In the genomic region with DNA sequence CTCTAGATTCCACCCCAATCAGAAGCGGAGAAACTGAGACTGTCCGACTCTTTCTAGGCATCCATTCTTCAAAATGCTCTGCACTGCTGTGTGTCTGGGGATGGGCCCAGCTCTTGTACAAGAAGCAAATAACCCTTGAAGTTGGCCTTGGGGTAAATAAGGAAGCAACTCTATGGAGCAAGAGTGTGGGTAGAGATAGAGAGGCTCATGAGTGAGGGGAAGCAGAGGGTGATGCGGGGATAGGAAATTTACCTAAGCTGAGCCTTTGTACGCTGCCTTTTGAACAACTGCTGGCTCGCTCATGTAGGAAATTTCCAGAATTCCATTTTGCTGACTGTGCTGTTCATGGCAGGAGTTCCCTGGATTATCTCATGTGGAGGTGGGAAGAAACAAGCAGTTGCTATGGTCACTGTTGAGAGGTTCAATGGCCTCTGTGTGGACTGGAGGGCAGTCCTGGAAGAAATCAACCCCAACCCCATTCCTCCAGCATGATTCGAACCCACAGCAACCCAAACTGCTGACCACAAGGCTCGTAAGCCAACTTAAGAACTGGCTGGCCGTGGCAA, we compare ENCODE assay signal across 10 mouse cellular contexts.
DNase-seq lines count a peak whose midpoint lies in the region; ATAC-seq and TF ChIP-seq lines count a peak whose summit lies in the region.
"Had no signal": no experiment of that assay in that cellular context is flagged by ENCODE, and none has a peak within 500 bp of the region (broad histone marks: within the 10 kb centered on the region; RNA-seq: fewer than 3 reads in every experiment).

No protein-coding gene starts in this region.

- no peak for TF ChIP-seq POLR2A in thymus, adult 2 months (IDR thresholded peaks at IDR 0.05; ENCODE audit: control insufficient read depth, extremely low read depth, insufficient read depth, low read length, poor library complexity)

- no peak overlapping the region for H3K9ac ChIP-seq in heart, postnatal 0 days (replicated peaks; ENCODE audit: low read depth, low read length)
- H3K9ac ChIP-seq in lung, embryonic 16.5 days (ENCODE audit: low read length), result no peak overlapping the region
- H3K9ac ChIP-seq in intestine, postnatal 0 days (ENCODE audit: low read depth, low read length), result no peak overlapping the region
- H3K9ac ChIP-seq: hindbrain, embryonic 15.5 days; lung, embryonic 15.5 days had no signal

- no peak for TF ChIP-seq EP300 in heart, postnatal 0 days (IDR thresholded peaks at IDR 0.05; ENCODE audit: low read depth)

- H3K36me3 ChIP-seq in heart, postnatal 0 days (replicated peaks; ENCODE audit: control insufficient read depth, insufficient read depth, low read length), result no peaks in the 10 kb centered on the region
- H3K36me3 ChIP-seq in lung, embryonic 16.5 days (ENCODE audit: control insufficient read depth, insufficient read depth, low read length), result no peaks in the 10 kb centered on the region
- H3K36me3 ChIP-seq in intestine, postnatal 0 days (ENCODE audit: control insufficient read depth, insufficient read depth), result no peaks in the 10 kb centered on the region
- no peaks in the 10 kb centered on the region for H3K36me3 ChIP-seq in thymus, adult 2 months (ENCODE audit: control insufficient read depth, insufficient read depth, low read length)
- H3K36me3 ChIP-seq: hindbrain, embryonic 15.5 days; lung, embryonic 15.5 days had no signal

- no peaks in the 10 kb centered on the region for H3K4me1 ChIP-seq in heart, postnatal 0 days (ENCODE audit: control insufficient read depth, insufficient read depth)
- peaks cover 8% of the 10 kb centered on the region; the same call in 1 of the 2 replicates for H3K4me1 ChIP-seq in lung, embryonic 16.5 days (replicated peaks; ENCODE audit: control insufficient read depth, insufficient read depth, low read length)
- no peaks in the 10 kb centered on the region for H3K4me1 ChIP-seq in intestine, postnatal 0 days (replicated peaks; ENCODE audit: control insufficient read depth, insufficient read depth, low read length)
- no peaks in the 10 kb centered on the region for H3K4me1 ChIP-seq in thymus, adult 2 months (replicated peaks; ENCODE audit: control insufficient read depth, insufficient read depth, low read length)

- DNase-seq in heart, postnatal 0 days (ENCODE audit: low spot score), result no peak
- DNase-seq in heart, adult 11 months, result no peak
- no peak for DNase-seq in lung, postnatal 14 days
- DNase-seq in NIH3T3 (ENCODE audit: low read depth), result peak; percentile 17
- no peak for DNase-seq in thymus, postnatal 36 days
- no peak for DNase-seq in thymus, adult 2 months

- H3K9me3 ChIP-seq in heart, postnatal 0 days (replicated peaks; ENCODE audit: control insufficient read depth, low read length), result no peaks in the 10 kb centered on the region
- H3K9me3 ChIP-seq in lung, embryonic 16.5 days (ENCODE audit: control insufficient read depth, low read length), result no peaks in the 10 kb centered on the region
- H3K9me3 ChIP-seq in intestine, postnatal 0 days (ENCODE audit: control insufficient read depth), result no peaks in the 10 kb centered on the region
- H3K9me3 ChIP-seq: hindbrain, embryonic 15.5 days; lung, embryonic 15.5 days had no signal

- 61% methylated on average over 8 of the region's 8 CpGs for WGBS in heart, postnatal 0 days
- 72% methylated on average over 8 of the region's 8 CpGs for WGBS in lung, embryonic 16.5 days
- 77% methylated on average over 8 of the region's 8 CpGs for WGBS in intestine, postnatal 0 days
- WGBS in thymus, adult 2 months, result 87% methylated on average over 8 of the region's 8 CpGs

- no peak overlapping the region for H3K27ac ChIP-seq in heart, postnatal 0 days (ENCODE audit: low read depth)
- H3K27ac ChIP-seq in lung, embryonic 16.5 days (ENCODE audit: low read length), result no peak overlapping the region
- H3K27ac ChIP-seq in intestine, postnatal 0 days (ENCODE audit: low read depth, low read length), result peak overlapping the region; percentile 35; the same call in 1 of the 2 replicates
- H3K27ac ChIP-seq in thymus, adult 2 months (ENCODE audit: control insufficient read depth, insufficient read depth, low read length), result no peak overlapping the region
- H3K27ac ChIP-seq: hindbrain, embryonic 15.5 days; lung, embryonic 15.5 days had no signal

- TF ChIP-seq CTCF in heart, postnatal 0 days (IDR thresholded peaks at IDR 0.05; ENCODE audit: low read depth), result no peak
- no peak for TF ChIP-seq CTCF in intestine, postnatal 0 days (IDR thresholded peaks at IDR 0.05; ENCODE audit: low read depth)
- TF ChIP-seq CTCF in thymus, adult 2 months (IDR thresholded peaks at IDR 0.05; ENCODE audit: borderline replicate concordance, control insufficient read depth, extremely low read depth, insufficient read depth, low read length, poor library complexity), result no peak

- H3K27me3 ChIP-seq in heart, postnatal 0 days (ENCODE audit: control insufficient read depth, insufficient read depth, low read length), result no peaks in the 10 kb centered on the region
- H3K27me3 ChIP-seq in lung, embryonic 16.5 days (ENCODE audit: control insufficient read depth, insufficient read depth, low read depth, low read length), result no peaks in the 10 kb centered on the region
- no peaks in the 10 kb centered on the region for H3K27me3 ChIP-seq in intestine, postnatal 0 days (replicated peaks; ENCODE audit: control insufficient read depth, insufficient read depth, low read length)
- no peaks in the 10 kb centered on the region for H3K27me3 ChIP-seq in thymus, adult 2 months (ENCODE audit: control insufficient read depth, insufficient read depth, low read length)
- H3K27me3 ChIP-seq: hindbrain, embryonic 15.5 days; lung, embryonic 15.5 days had no signal

- ATAC-seq in heart, postnatal 0 days (ENCODE audit: insufficient read depth, low read depth), result peak; percentile 40; the same call in 1 of the 2 replicates
- peak; percentile 11; the same call in 1 of the 2 replicates for ATAC-seq in lung, embryonic 16.5 days (ENCODE audit: low read depth)
- peak; percentile 24; the same call in 1 of the 2 replicates for ATAC-seq in intestine, postnatal 0 days

- no peak overlapping the region for H3K4me2 ChIP-seq in heart, postnatal 0 days (ENCODE audit: low read depth, low read length)
- H3K4me2 ChIP-seq in lung, embryonic 16.5 days (ENCODE audit: low read depth, low read length), result no peak overlapping the region
- H3K4me2 ChIP-seq in intestine, postnatal 0 days (replicated peaks; ENCODE audit: low read depth), result no peak overlapping the region
- H3K4me2 ChIP-seq: hindbrain, embryonic 15.5 days; lung, embryonic 15.5 days had no signal

- no peak overlapping the region for H3K4me3 ChIP-seq in heart, postnatal 0 days (ENCODE audit: low read depth, low read length)
- H3K4me3 ChIP-seq in lung, embryonic 16.5 days (ENCODE audit: low read length), result no peak overlapping the region
- H3K4me3 ChIP-seq in intestine, postnatal 0 days (ENCODE audit: low read depth, low read length), result no peak overlapping the region
- H3K4me3 ChIP-seq in thymus, adult 2 months (ENCODE audit: control insufficient read depth, insufficient read depth, low read length), result no peak overlapping the region
- H3K4me3 ChIP-seq: hindbrain, embryonic 15.5 days; lung, embryonic 15.5 days had no signal
